In genomic region chr14:8255076-8255729, GRCm38 (mm10) we compare ENCODE assay signal across 9 mouse cellular contexts. TPM values are rescaled to one million over a fixed set of nuclear protein-coding genes. Genes with fewer than 3 reads are reported as not detected.
DNase-seq lines count a peak whose midpoint lies in the region; ATAC-seq and TF ChIP-seq lines count a peak whose summit lies in the region.
"Had no signal": no experiment of that assay in that cellular context is flagged by ENCODE, and none has a peak within 500 bp of the region (broad histone marks: within the 10 kb centered on the region; RNA-seq: fewer than 3 reads in every experiment).

No protein-coding gene starts in this region.

- intact Hi-C loops in gastrocnemius, postnatal 14 days (cut with DNase I; ENCODE audit: low total_unique reads) = no loop called here

- DNase-seq in B cell, adult 2 months = peak; percentile 50 to 59
- DNase-seq in MEL-GATA-1-ER (ENCODE audit: extremely low read depth, low read depth) = peak; percentile 39
- peak; percentile 56 for DNase-seq in cerebellum, adult 9-10 months
- DNase-seq in gastrocnemius, postnatal 14 days = peak; percentile 54
- DNase-seq in kidney, postnatal 14 days = peak; percentile 80
- DNase-seq in lung, embryonic 14.5 days = peak; percentile 84
- peak; percentile 29 for DNase-seq in retina, postnatal 7 days (ENCODE audit: low read depth, low spot score)
- no peak for DNase-seq in c-Kit-positive CD71-positive TER-119-positive erythroid progenitor cells, embryonic 14.5 days (ENCODE audit: low spot score)

- H3K4me1 ChIP-seq in lung, embryonic 14.5 days (ENCODE audit: insufficient read depth) = no peaks in the 10 kb centered on the region

- peak; percentile 67 for TF ChIP-seq CTCF in lung, embryonic 14.5 days (IDR thresholded peaks at IDR 0.05; ENCODE audit: low read depth)

- no peak overlapping the region for H3K4me3 ChIP-seq in lung, embryonic 14.5 days (ENCODE audit: low read depth, low read length)
- H3K4me3 ChIP-seq: megakaryocyte, embryonic 14.5 days had no signal

- no peaks in the 10 kb centered on the region for H3K27me3 ChIP-seq in lung, embryonic 14.5 days (ENCODE audit: insufficient read depth, low read length)

- H3K9ac ChIP-seq in lung, embryonic 14.5 days = no peak overlapping the region

- no peaks in the 10 kb centered on the region for H3K9me3 ChIP-seq in lung, embryonic 14.5 days (ENCODE audit: low read depth, low read length)
- H3K9me3 ChIP-seq: megakaryocyte, embryonic 14.5 days had no signal

- peak; percentile 42; the same call in 1 of the 2 replicates for ATAC-seq in lung, embryonic 14.5 days (ENCODE audit: insufficient read depth)

- H3K27ac ChIP-seq in lung, embryonic 14.5 days (ENCODE audit: low read depth) = no peak overlapping the region

- no peak overlapping the region for H3K4me2 ChIP-seq in lung, embryonic 14.5 days

- 64% methylated on average over 7 of the region's 7 CpGs for WGBS in lung, embryonic 14.5 days

- no peaks in the 10 kb centered on the region for H3K36me3 ChIP-seq in lung, embryonic 14.5 days (ENCODE audit: insufficient read depth)

RNA-seq across cellular contexts. Expression of gene Acox2, which starts 4.0 kb away (rescaled TPM):
- total RNA-seq in gastrocnemius, postnatal 14 days (2021) = under 1 TPM in 1 of 2 experiments, not detected in 1; 0.08 TPM
- polyA plus RNA-seq in lung, embryonic 14.5 days (2014; fragmentation: Nextera tagmentation; extraction: Ambion mirVana) = 0.47 and 0.78 TPM in 2 replicates

RNA-seq across cellular contexts. Expression of gene Kctd6, which starts 41.3 kb away (rescaled TPM):
- 1 to 10 TPM; 6.6 to 7.4 TPM for total RNA-seq in gastrocnemius, postnatal 14 days (2021)
- polyA plus RNA-seq in lung, embryonic 14.5 days (2014; fragmentation: Nextera tagmentation; extraction: Ambion mirVana) = 15.6 and 16.6 TPM in 2 replicates
